Mouse (Mus musculus) layer of hippocampus, adult 11-12 months (tissue): ENCODE measurements around the gene Ubac2.

Source experiments
- DNase-seq: peaks from one replicate; pipeline ENCODE4 v3.0.0; 2022; ENCODE audit warnings: low spot score

Gene Ubac2

GRCm38 (mm10) chr14:122003812-122004211 lies 125.4 kb downstream of the Ubac2 start:
- DNase-seq = no peak

- DNase-seq = no peak
These were observed 129.8 kb downstream of the Ubac2 start for GRCm38 (mm10) chr14:122008261-122008660.

- peak; percentile 38 for DNase-seq
These were observed 131.1 kb downstream of the Ubac2 start for GRCm38 (mm10) chr14:122009502-122009901.

- DNase-seq = no peak
These were observed 131.9 kb downstream of the Ubac2 start for GRCm38 (mm10) chr14:122010301-122010700.

- no peak for DNase-seq
These were observed 133.3 kb downstream of the Ubac2 start for GRCm38 (mm10) chr14:122011768-122012167.

- no peak for DNase-seq
These were observed 133.8 kb downstream of the Ubac2 start for GRCm38 (mm10) chr14:122012193-122012592.

GRCm38 (mm10) chr14:122012814-122013213 lies 134.4 kb downstream of the Ubac2 start:
- no peak for DNase-seq

GRCm38 (mm10) chr14:122013417-122013951 lies 135.1 kb downstream of the Ubac2 start:
- DNase-seq = no peak

GRCm38 (mm10) chr14:122017958-122018357 lies 139.5 kb downstream of the Ubac2 start:
- no peak for DNase-seq

GRCm38 (mm10) chr14:122019389-122019788 lies 141.0 kb downstream of the Ubac2 start:
- DNase-seq = no peak

- DNase-seq = no peak
These were observed 142.1 kb downstream of the Ubac2 start for GRCm38 (mm10) chr14:122020567-122020966.

- no peak for DNase-seq
These were observed 144.6 kb downstream of the Ubac2 start for GRCm38 (mm10) chr14:122023054-122023453.

GRCm38 (mm10) chr14:122023928-122024327 lies 145.5 kb downstream of the Ubac2 start:
- no peak for DNase-seq

GRCm38 (mm10) chr14:122028926-122029745 lies 150.7 kb downstream of the Ubac2 start:
- no peak for DNase-seq

GRCm38 (mm10) chr14:122029851-122030250 lies 151.4 kb downstream of the Ubac2 start:
- no peak for DNase-seq

GRCm38 (mm10) chr14:122032045-122032444 lies 153.6 kb downstream of the Ubac2 start:
- no peak for DNase-seq

- DNase-seq = no peak
These were observed 156.0 kb downstream of the Ubac2 start, which contains the start of gene Timm8a2 for GRCm38 (mm10) chr14:122034451-122034850. Gene Timm8a2, plus strand, starts transcription at chr14:122034674.

GRCm38 (mm10) chr14:122035181-122035580 lies 156.8 kb downstream of the Ubac2 start:
- no peak for DNase-seq

GRCm38 (mm10) chr14:122035860-122036259 lies 157.4 kb downstream of the Ubac2 start:
- no peak for DNase-seq

- DNase-seq = no peak
These were observed 160.6 kb downstream of the Ubac2 start for GRCm38 (mm10) chr14:122038874-122039647.

- no peak for DNase-seq
These were observed 163.0 kb downstream of the Ubac2 start for GRCm38 (mm10) chr14:122041413-122041825.

GRCm38 (mm10) chr14:122042142-122042694 lies 163.8 kb downstream of the Ubac2 start:
- DNase-seq = no peak
